Comparison of ENCODE assay signal across 16 mouse cellular contexts in genomic region chr8:95799117-95799516, GRCm38 (mm10).
"Had no signal": no experiment of that assay in that cellular context is flagged by ENCODE, and none has a peak within 500 bp of the region (broad histone marks: within the 10 kb centered on the region; RNA-seq: fewer than 3 reads in every experiment).

No protein-coding gene starts in this region.

- H3K27me3 ChIP-seq: lung, embryonic 15.5 days; midbrain, embryonic 12.5 days; midbrain, embryonic 15.5 days; neural tube, embryonic 12.5 days; stomach, embryonic 15.5 days had no signal

- H3K4me1 ChIP-seq: neural tube, embryonic 12.5 days; stomach, embryonic 15.5 days had no signal

- DNase-seq: lung, adult 2 months; lung, postnatal 14 days; lung, postnatal 36 days; right cerebral cortex, postnatal 14 days; thymus, adult 2 months; thymus, postnatal 25 days; thymus, postnatal 4 days had no signal

- ATAC-seq: lung, postnatal 0 days; midbrain, embryonic 15.5 days had no signal

- H3K9me3 ChIP-seq: lung, embryonic 15.5 days; midbrain, embryonic 12.5 days; midbrain, embryonic 15.5 days; neural tube, embryonic 12.5 days; stomach, embryonic 15.5 days had no signal

- H3K36me3 ChIP-seq: midbrain, embryonic 15.5 days; stomach, embryonic 15.5 days had no signal

- H3K4me2 ChIP-seq: lung, embryonic 15.5 days; midbrain, embryonic 12.5 days; midbrain, embryonic 15.5 days; neural tube, embryonic 12.5 days; stomach, embryonic 15.5 days had no signal

- H3K4me3 ChIP-seq: lung, embryonic 15.5 days; midbrain, embryonic 12.5 days; midbrain, embryonic 15.5 days; neural tube, embryonic 12.5 days; stomach, embryonic 15.5 days had no signal

- H3K9ac ChIP-seq: liver, embryonic 14.5 days; lung, embryonic 15.5 days; midbrain, embryonic 12.5 days; midbrain, embryonic 15.5 days; neural tube, embryonic 12.5 days; stomach, embryonic 15.5 days had no signal

- H3K27ac ChIP-seq: liver, embryonic 14.5 days; lung, embryonic 15.5 days; macrophage; midbrain, embryonic 12.5 days; midbrain, embryonic 15.5 days; neural tube, embryonic 12.5 days; stomach, embryonic 15.5 days; stomach, postnatal 0 days had no signal
